Mouse (Mus musculus) lung, postnatal 36 days (tissue): ENCODE measurements around the gene Acads.
A peak's percentile ranks its signal among the peaks of the same experiment; 100 is the strongest.
"Not testable (repeated sequence)": the region's sequence is repeated elsewhere in the genome, so short reads cannot be mapped to it uniquely, and the experiment has no call there.

Experiments used
- DNase-seq: peaks from one replicate; pipeline ENCODE4 v3.0.0; 2022; ENCODE audit warnings: mixed read lengths

Acads gene

DNA sequence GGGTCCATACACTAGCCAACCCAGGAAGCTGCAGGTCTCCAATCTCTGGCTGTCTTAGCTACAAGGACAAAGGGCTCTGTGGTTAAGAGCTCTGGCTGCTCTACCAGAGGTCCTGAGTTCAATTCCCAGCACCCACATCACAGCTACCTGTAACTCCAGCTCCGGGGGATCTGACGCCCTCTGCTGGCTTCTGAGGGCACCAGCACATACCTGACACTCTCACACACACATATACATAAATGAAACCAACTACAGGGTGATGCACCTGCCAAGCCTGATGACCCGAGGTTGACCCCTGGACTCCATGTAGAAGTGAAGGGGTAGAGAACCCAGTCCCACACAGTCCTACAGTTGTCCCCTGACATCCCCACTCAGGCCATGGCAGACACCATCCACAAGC lies 2.7 kb downstream of the Acads start:
- DNase-seq = no peak

DNA sequence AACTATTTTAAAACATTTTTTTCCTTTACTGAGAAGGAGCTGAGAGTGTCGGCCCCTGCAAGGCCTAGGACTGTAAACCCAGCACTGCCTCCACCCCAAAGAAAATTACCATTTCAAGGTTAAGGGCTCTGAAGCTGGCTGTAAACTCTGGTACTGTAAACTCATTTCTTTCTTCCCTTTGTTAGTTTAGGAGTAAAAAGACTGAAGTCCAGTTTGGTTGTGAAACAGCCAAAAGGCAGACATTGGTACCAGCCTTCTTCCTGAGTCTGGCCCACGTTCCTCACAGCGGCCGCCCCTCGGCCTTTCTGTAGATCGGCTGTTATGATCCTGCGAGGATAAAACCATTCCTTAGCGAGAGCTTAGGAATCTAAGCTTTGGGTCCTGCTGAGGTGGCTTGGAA lies 4.6 kb downstream of the Acads start:
- no peak for DNase-seq

DNA sequence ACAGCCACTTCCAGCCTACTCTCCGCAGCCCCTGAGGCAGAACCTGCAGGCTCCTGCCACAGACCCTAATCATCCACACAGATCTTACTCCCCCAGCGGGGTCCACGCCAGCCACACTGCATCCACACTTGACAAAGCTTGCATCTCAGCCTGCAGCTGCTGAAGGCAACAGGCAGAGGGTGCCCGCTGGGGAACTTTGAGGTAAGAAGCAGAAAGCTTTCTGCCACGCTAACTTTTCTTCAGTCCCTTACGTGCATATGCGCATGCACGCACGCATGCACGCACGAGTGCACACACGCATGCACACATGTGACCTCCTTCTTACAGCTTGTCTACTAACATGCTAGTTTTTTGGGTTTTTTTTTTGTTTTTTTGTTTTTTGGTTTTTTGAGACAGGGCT lies 5.9 kb downstream of the Acads start:
- DNase-seq = no peak

DNA sequence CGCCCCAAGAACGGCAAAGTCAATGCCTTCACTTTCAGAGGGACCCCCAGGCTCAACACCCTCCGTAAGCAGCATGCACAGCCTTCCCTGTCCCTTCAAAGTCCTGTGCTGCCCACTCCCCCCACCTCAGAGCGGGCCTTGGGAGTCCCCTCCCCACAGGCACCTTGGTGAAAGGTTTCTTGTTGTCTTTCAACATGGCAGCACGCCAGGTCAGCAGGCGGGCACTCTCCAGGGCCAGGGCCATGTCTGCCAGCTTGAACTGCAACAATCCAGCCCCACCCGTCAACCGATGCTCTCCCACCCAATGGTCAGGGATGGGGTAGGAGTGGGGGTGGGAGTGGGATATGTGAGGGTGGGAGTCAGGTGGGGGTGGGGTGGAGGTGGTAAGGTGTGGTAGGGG lies 8.0 kb downstream of the Acads start:
- no peak for DNase-seq

DNA sequence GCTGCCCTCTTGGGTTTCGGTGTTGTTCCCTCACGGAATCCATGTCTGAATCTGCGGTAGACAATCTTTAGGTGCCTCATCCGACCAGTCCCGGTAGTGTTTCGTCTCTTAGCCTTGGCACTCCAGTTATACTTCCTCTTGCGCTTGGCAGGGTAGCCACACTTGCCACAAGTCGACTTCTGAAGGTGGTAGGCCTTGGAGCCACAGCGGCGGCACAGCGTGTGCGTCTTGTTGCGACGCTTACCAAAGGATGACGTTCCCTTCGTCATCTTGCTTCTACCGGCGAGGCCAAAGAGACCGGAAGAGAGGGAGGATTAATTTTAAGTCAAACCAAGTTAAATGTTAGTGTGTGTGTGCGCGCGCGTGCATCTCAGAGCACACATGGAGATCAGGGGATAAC lies 15.9 kb downstream of the Acads start:
- DNase-seq = not testable (repeated sequence)

DNA sequence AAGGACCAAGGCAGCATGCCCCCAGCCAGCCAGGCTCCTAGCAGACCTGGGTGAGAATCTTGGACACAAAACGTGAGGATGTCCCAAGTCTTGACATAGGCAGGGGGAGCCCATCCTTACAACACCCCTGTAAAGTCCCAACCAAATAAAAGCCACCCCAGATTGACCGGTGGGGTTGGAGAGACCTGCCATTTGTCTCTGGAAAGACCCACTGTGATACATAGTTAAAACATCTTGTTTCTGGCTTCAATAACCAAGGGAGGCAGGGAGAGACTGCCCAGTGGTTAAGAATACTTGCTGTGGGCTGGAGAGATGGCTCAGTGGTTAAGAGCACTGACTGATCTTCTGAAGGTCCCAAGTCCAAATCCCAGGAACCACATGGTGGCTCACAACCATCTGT lies 16.9 kb downstream of the Acads start:
- no peak for DNase-seq

DNA sequence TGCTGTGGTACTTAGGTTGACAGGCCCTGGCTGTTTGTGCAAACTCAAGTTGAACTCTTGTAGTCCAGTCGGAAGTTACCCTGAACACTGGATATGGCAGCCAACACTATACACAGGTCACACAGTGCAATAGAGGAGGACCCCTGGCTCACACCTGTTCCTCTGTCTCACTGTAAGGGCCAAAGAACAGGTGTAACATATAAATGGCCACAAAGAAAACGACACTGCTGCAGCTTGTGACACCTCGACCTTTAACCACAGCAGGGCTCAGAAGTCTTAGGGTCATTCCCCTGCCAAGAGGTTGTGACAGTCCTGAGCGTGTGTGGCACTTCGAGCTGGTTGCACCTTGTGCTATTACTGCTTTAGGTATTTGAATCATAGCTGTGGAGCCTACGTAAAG lies 18.7 kb downstream of the Acads start:
- DNase-seq = no peak

DNA sequence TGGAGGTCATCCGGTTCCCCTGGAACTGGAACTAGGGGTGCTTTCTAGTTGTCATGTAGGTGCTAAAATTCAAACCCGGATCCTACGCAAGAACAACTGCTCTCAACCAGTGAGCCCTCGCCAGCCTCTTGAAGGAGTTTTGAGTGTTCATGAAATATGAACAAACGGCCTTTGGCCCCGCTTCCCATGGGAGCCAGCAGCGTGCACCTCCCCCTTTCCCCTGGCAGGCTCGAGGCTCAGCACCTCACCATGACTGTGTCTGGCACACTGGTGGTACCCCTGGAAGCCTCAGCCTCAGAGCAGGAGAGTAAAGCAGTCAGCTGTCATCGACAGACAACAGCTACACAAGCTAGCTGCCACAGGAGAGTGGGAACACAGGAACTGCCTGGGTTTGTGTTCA lies 19.2 kb downstream of the Acads start:
- DNase-seq = peak; percentile 58

DNA sequence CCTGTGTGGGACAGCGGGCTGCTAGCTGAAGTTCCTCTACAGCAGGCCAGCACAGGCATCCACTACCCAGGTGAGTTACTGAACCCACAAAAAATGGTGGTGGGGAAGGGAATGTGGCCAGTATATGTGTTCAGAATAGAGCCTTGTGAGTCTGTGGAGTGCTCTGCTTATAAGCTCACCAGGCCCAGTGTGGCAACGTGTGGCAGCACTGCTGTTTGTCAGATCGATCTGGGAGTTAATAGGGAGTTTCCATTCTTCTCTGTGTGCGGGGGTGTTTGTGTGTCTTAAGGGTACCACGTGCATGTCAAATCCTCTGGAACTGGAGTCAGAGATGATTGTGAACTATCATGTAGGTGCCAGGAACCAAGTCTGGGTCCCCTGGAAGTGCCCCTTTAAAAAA lies 19.6 kb downstream of the Acads start:
- no peak for DNase-seq

DNA sequence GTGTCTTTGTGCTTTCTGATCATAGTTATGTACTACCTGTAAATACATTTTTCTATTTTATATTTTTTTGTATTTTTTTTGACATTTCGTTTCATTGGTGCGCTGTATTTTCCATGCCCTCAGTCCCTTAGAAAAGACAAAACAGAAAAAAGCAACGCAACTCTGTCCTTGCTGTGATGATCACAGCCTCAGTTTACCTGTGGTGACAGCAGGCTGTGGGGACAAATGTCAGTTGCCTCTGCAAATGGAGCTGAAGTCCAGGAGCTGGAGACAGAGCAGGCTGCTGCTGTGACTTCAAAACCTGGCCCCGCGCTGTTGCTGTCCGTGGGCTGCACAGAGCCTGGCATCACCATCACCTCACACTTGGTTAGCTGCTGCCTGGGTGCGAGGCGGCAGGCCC lies 21.0 kb downstream of the Acads start, which contains the start of gene Gm10401:
TSS of gene Gm10401 (minus strand) at position 101 of the 400 bp plus-strand sequence.
- no peak for DNase-seq

DNA sequence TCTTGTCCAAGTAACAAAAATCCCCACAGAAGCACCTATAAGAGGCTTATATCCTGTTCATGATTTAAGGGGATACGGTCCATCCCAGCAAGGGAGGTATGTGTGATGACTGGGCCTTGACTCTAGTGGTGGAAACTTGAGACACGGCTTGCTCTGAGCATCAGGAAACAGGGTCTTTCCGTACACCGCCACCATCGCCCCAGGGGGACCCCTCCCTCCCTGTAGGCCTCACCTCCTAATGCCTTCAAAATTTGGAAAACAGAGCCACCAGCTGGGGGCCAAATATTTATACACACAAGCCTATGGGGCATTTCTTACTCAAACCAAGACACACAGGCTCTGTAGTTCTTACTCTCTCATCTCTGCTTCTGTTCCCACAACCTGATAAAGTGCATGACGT lies 27.4 kb downstream of the Acads start:
- no peak for DNase-seq

DNA sequence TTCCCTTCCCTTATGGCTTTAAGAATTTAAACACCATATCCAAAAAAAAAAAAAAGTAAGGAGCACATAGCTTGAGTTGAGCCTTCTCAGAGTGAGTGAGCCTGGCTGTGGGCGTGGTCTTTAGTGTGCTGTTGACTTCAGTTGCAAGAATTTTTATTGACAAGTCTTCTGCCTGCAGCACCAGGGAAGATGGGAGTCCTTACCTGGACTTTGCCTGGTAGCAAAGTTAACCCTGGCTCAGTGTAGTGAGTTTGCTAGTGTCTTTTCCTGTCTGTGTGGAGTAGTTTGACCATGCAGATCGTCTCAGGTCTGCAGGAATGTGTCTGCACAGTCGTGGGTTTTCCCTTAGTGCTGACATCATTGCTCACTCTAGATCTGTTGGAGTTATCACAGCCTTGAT lies 28.1 kb downstream of the Acads start:
- DNase-seq = no peak

DNA sequence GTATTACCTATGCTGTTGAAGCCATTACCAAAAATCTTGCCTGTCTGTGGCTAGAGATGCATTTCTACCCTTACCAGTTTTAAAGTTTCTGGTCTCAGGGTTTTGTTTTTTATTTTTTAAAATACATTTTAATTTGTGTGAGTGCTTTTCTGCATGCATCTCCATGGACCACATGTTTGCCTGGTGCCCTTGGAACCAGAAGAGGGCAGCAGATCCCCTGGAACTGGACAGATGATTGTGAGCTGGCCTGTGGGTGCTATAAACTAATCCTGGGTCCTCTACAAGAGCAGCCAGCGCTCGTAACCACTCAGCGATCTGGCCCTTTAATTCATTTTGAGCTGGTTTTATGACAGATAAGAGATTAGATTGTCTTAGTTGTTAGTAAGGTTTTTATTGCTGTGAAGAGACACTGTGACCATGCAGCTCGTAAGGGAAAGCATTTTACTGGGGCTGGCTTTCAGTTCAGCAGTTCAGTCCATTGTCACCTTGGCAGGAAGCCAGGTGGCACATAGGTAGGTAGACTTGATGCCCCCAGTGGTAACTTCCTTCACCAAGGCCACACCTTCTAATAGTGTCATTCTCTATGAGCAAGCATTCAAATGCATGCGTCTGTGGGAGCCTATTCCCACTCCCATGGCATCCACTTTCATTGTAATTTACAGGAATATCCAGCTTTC lies 29.4 kb downstream of the Acads start:
- DNase-seq = no peak

DNA sequence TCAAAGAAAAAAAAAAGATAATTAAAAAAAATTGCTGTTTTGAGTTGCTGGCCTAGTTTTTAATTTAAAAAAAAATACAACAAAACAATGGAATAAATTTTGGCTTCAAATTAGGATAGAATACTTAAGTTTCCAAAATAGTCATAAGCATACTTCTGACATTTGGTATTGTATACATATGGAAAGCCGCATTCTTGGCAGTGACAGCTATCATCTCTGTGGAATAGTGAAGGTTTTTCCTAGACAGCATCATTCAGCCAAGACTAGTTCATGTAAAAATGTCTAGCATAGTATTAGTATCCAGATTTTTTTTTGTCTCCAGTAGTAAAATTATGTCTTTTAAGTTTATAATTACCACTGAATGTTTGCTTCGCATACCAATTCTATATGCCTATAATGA lies 33.5 kb downstream of the Acads start:
- DNase-seq = no peak

DNA sequence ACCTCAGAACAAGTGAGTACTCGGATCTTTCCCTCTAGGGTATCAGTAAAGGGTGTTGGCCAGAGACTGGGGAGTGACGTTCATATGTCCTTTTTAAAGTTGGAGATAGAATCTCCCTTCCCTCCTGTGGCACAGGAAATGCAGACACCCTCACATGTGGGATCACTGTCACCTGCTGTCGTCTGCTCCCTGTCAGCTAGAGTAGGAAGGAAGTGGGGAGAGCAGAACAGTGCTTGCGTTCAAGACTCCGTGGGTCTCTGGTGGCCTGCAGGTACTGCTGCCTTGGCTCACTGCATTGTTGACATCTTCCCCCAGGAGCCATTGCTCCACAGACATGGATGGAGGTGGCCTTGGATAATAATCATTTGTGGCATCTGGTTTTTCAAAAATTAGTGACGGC lies 35.7 kb downstream of the Acads start:
- no peak for DNase-seq

DNA sequence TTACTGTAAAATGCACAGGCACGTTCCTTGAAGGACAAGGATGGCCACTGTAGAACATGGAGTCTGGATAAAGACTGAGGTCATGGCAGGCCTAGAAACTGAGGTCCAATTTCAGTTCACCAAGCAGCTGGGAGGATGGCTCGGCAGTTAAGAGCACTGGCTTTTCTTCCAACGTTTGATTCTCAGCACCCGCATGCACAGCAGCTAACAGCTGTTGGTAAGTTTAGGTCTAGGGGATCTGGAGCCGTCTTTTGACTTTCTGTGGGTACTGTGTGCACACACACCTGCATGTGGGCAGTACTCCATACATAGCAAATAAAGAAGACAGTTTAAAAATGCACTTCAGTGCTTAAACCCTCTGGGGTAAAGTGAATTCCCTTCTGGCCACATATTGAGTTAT lies 37.5 kb downstream of the Acads start:
- no peak for DNase-seq

DNA sequence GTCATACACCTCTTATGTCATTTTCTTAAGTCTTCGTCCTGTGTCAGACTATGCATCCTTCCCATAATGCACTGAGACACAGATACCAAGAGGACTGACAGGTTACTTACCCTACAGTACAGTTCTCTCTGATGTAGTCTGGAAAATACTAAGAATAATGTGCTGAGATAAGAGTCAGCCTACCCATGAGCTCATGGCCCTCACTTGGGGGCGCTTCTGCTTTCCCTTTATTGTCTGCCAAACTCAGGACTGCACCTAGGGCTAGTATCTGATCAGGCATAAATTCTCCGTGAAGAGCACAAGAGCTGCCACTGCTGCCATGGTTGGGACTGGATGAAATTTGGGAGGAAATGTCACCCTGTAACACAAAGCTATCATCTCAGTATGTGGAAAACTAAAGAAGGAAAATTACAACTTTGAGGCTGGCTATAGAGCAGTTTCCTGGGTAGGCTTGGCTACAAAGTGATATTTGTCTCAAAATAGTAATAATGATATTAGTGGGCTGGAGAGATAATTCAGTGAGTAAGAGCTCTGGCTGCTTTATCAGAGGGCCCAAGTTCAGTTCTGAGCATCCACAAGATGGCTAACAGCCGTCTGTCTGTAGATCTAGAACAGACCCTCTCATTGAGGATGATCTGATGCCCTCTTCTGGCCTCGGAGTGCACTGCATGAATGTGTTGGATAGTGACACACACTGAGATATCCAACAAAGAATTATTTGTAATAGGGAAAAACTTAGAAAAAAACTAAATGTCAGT lies 42.8 kb downstream of the Acads start:
- peak; percentile 88 for DNase-seq

DNA sequence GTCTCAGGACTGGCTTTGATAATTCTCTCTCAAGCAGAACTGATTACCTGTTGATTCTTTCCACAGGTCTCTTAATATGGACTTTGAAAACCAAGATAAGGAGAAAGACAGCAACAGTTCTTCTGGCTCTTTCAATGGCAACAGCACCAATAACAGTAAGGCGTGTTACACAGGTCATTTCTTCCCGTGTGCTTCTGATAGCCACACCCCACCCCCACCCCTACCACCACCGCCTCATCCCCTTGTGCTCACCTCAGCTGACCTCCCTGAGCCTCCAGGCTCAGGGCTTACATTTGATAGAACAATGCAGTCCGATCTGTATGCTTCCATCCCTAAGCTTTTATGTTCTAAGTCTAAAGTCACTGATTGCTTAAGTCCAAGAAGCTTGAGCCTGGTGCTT lies 44.4 kb downstream of the Acads start:
- DNase-seq = no peak

DNA sequence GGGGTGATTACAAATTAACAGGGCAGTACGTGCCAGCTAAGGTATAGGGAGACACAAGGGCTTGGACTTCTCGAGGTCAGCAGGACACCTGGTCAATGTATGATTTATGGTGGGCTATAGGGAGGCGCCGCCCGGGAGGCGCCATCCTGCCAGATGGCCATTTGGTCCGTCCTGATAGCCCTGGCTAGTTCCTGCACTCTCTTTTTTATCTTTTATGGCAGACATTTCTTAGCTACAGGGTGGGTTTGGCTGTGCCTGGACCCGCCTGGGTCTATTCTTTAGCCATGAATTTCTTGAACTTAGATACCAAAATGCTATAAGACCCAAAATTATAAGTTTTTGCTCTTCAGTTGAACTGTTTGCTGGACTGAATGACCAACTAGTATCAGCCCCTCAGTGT lies 45.8 kb downstream of the Acads start:
- not testable (repeated sequence) for DNase-seq

DNA sequence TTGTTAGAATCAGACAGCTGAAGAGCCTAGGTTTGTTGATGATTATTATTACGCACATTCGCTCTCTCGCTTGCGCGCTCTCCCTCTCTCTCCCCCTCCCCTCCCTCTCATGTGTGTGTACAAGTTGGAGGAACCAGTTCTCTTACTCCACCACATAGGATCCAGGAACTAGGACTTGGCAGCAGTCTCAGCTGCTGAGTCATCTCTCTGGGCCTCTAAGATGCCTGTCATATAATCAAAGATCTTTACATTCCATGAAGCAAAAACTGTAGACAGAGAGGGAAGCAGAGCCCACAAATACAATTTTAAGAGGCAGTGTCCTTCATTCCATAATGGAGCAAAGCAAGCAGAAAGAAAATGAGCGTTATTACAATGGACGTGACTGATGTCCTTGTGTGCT lies 47.0 kb downstream of the Acads start:
- DNase-seq = peak; percentile 74

DNA sequence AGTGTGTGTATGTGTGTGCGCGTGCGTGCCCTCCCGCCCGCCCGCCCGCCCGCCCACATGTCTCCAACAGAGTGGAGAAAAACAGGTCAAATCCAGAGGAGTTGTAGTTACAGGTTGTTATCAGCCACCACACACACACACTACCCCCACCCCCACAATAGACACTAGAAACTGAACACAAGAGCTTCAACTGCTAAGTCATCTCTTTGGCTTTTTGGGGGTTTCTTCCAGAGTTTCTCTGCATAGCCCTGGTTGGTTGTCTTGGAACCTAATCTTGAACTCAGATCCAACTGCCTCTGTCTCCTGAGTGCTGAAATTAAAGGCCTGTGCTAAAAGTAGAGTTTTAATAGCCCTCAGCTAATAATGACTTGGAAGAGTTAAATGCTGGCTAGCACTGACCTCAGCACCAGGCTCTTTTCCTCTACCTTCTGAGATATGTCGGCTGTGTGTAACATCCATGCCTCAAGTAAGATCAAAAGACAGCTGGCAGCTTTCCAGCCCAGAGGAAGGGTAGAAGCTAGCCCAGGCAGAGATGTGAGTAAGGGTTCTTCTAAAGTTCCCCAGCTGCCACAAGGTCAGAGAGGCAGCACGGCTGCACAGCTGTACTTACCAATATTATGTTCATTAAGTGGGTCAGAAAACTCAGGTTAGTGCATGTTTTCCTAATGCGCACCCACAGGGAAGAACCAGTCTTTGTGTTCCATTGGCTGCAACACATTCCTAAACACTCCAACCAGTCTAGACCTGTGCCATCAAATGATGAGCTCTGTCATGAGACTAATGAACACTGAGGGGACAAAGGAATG lies 47.8 kb downstream of the Acads start:
- DNase-seq = no peak

DNA sequence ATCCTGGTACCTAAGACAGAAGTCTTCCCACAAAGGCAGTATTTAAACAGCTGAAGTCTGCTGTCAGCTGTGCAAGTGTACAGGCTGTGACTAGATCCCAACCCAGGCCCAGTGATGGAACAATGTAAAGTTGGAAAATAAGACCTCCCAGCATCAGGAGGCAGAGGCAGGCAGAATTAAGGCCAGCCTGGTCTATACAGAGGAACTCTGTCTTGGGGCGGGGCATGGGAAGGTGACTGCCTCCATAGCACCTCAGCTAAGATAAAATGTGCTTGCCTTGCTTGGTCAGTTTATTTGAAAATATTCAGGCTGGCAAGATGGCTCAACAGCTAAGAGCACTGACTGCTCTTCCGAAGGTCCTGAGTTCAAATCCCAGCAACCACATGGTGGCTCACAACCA lies 48.7 kb downstream of the Acads start:
- no peak for DNase-seq

DNA sequence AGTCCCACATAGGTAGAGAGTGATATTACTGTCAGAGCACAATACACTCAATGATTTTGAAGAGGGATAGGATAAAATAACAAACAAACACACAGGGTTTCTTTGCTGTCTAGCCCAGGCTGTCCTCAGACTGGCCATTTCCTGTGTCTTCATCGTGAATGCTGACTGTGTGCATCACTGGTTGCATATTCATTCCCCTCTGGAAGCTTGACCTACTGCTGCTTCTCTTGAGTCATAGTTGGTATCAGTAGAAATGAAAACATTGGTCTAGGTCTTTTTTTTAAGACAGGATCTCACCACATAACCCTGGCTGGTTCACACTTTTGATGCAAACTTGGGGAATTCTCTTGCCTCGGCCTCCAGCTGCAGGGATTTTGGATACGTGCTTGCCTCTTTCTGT lies 49.5 kb downstream of the Acads start:
- DNase-seq = no peak
